Mouse (Mus musculus): ENCODE results near the gene Sh3gl2. TPM values are rescaled to one million over a fixed set of nuclear protein-coding genes. Genes with fewer than 3 reads are reported as not detected.

The Sh3gl2 gene
- polyA plus RNA-seq, 1 experiment = 18.6 TPM

DNA sequence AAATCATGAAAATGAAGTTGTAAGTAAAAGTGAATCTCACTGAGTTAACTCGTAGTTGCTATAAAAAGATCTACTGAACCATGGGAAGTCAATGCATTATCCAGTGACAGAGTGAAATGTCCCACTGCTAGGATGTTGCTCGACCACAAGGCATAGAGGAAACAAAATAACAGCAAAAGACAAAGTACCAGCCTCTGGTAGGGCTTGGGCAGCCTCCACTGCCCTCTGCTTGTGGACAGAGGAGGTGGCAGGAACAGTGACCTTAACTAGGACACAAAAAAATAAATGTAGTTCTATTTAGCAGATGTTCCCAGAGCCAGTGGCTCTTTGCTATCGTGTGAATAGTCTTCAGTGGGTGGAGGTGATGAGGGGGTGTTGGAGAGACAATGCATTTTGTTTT is 68.5 kb downstream of the Sh3gl2 start:
- no peaks in the 10 kb centered on the region; the same call in 1 of the 2 replicates for H3K9me3 ChIP-seq (replicated peaks; ENCODE audit: control insufficient read depth, insufficient read depth, low read length, poor library complexity, severe bottlenecking)
- H3K36me3 ChIP-seq (ENCODE audit: control insufficient read depth, insufficient read depth, low read length, poor library complexity, severe bottlenecking) = no peaks in the 10 kb centered on the region
- H3K4me1 ChIP-seq (ENCODE audit: control insufficient read depth, insufficient read depth, low read length) = no peaks in the 10 kb centered on the region
- no peak overlapping the region for H3K27ac ChIP-seq (ENCODE audit: insufficient read depth, low read length)
- H3K9ac ChIP-seq (ENCODE audit: low read depth, poor library complexity, severe bottlenecking) = no peak overlapping the region
- TF ChIP-seq CTCF (IDR thresholded peaks at IDR 0.05; ENCODE audit: low read depth, low read length) (no peak), EP300 (IDR thresholded peaks at IDR 0.05; ENCODE audit: insufficient read depth, low read depth, low read length) (no peak), POLR2A (IDR thresholded peaks at IDR 0.05; ENCODE audit: insufficient read depth, low read length) (no peak)
- no peak overlapping the region for H3K4me3 ChIP-seq (ENCODE audit: low read depth, low read length)
- H3K27me3 ChIP-seq (ENCODE audit: control insufficient read depth, insufficient read depth, low read length, poor library complexity, severe bottlenecking) = no peaks in the 10 kb centered on the region

DNA sequence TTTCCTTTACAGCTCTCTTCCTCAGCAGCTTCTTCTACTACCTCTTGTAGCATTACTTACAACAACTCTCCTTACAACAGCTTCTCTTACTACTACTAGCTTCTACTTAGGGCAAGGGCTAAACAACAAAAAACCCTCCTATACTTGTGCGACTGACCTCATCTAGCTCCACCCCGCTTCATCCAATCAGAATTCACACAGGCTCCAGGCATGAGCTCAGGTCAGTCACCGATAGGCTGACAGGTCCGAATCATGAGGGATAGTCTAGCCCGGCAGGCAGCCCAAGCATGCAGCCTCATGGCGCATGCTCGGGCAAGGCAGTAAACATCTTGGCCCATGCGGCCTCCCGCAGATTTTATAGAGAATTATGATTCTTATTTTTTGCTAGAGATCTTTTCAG is 78.2 kb downstream of the Sh3gl2 start:
- Histone ChIP-seq H3K9me3 (replicated peaks; ENCODE audit: control insufficient read depth, insufficient read depth, low read length, poor library complexity, severe bottlenecking) (no peaks in the 10 kb centered on the region), H3K4me3 (ENCODE audit: low read depth, low read length) (no peak overlapping the region), H3K4me1 (ENCODE audit: control insufficient read depth, insufficient read depth, low read length) (no peaks in the 10 kb centered on the region), H3K9ac (ENCODE audit: low read depth, poor library complexity, severe bottlenecking) (peak overlapping the region; percentile 67), H3K27me3 (ENCODE audit: control insufficient read depth, insufficient read depth, low read length, poor library complexity, severe bottlenecking) (no peaks in the 10 kb centered on the region), H3K27ac (ENCODE audit: insufficient read depth, low read length) (peak overlapping the region; percentile 49; the same call in 1 of the 2 replicates), H3K36me3 (ENCODE audit: control insufficient read depth, insufficient read depth, low read length, poor library complexity, severe bottlenecking) (no peaks in the 10 kb centered on the region)
- TF ChIP-seq POLR2A (IDR thresholded peaks at IDR 0.05; ENCODE audit: insufficient read depth, low read length) (no peak), CTCF (IDR thresholded peaks at IDR 0.05; ENCODE audit: low read depth, low read length) (no peak), EP300 (IDR thresholded peaks at IDR 0.05; ENCODE audit: insufficient read depth, low read depth, low read length) (0 out of 2 replicates have a peak, but pooled peaks have one; percentile 15)

DNA sequence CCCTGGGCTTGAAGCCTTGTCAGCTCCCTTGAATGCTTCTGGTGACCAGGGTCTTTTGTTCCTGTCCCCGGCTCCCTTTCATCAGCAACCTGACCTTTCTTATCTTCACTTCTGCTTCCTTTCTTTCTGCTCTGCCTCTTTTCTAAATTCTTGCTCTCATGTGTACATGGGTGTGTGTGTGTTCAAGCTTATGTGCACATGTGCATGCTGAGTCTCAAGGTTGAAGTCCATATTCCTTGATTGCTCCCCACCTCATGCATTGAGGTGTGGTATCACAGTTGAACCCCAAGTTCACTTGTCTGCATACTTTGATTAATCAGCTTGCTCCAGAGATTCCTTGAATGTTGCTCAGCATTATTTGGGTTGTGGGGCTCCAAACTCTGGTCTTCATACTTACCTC is 85.1 kb downstream of the Sh3gl2 start:
- Histone ChIP-seq H3K36me3 (ENCODE audit: control insufficient read depth, insufficient read depth, low read length, poor library complexity, severe bottlenecking) (no peaks in the 10 kb centered on the region), H3K27ac (ENCODE audit: insufficient read depth, low read length) (peak overlapping the region; percentile 83; the same call in 1 of the 2 replicates), H3K9me3 (replicated peaks; ENCODE audit: control insufficient read depth, insufficient read depth, low read length, poor library complexity, severe bottlenecking) (no peaks in the 10 kb centered on the region), H3K9ac (ENCODE audit: low read depth, poor library complexity, severe bottlenecking) (no peak overlapping the region), H3K27me3 (ENCODE audit: control insufficient read depth, insufficient read depth, low read length, poor library complexity, severe bottlenecking) (no peaks in the 10 kb centered on the region), H3K4me1 (ENCODE audit: control insufficient read depth, insufficient read depth, low read length) (peaks cover 2% of the 10 kb centered on the region), H3K4me3 (ENCODE audit: low read depth, low read length) (no peak overlapping the region)
- TF ChIP-seq CTCF (IDR thresholded peaks at IDR 0.05; ENCODE audit: low read depth, low read length) (no peak), POLR2A (IDR thresholded peaks at IDR 0.05; ENCODE audit: insufficient read depth, low read length) (no peak), EP300 (IDR thresholded peaks at IDR 0.05; ENCODE audit: insufficient read depth, low read depth, low read length) (no peak)

DNA sequence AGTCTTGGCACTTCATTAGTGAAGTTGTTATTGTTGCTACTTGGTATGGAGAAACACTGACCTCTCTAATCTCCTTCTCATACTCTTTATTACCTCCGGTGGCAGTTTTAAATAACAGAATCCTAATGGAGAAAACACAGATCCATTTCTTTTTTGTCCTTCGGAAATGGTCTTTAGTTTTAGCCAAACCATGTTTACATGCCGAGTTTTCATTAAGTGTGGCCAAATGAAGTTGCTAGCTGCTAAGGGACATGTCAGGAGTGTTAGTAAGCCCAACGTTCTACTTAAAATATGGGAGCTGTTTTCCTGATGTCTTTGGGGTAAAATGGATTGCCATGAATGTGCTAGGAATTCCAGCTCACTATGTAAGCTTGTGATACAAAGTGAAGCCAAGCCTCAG is 86.4 kb downstream of the Sh3gl2 start:
- H3K27ac ChIP-seq (ENCODE audit: insufficient read depth, low read length) = no peak overlapping the region
- no peaks in the 10 kb centered on the region for H3K36me3 ChIP-seq (ENCODE audit: control insufficient read depth, insufficient read depth, low read length, poor library complexity, severe bottlenecking)
- no peak overlapping the region for H3K4me3 ChIP-seq (ENCODE audit: low read depth, low read length)
- peaks cover 2% of the 10 kb centered on the region for H3K4me1 ChIP-seq (ENCODE audit: control insufficient read depth, insufficient read depth, low read length)
- H3K9me3 ChIP-seq (replicated peaks; ENCODE audit: control insufficient read depth, insufficient read depth, low read length, poor library complexity, severe bottlenecking) = no peaks in the 10 kb centered on the region
- no peak for TF ChIP-seq CTCF (IDR thresholded peaks at IDR 0.05; ENCODE audit: low read depth, low read length)
- TF ChIP-seq POLR2A (IDR thresholded peaks at IDR 0.05; ENCODE audit: insufficient read depth, low read length) = no peak
- no peak for TF ChIP-seq EP300 (IDR thresholded peaks at IDR 0.05; ENCODE audit: insufficient read depth, low read depth, low read length)
- no peaks in the 10 kb centered on the region for H3K27me3 ChIP-seq (ENCODE audit: control insufficient read depth, insufficient read depth, low read length, poor library complexity, severe bottlenecking)
- H3K9ac ChIP-seq (ENCODE audit: low read depth, poor library complexity, severe bottlenecking) = no peak overlapping the region

- Histone ChIP-seq H3K4me3 (ENCODE audit: low read depth, low read length) (no peak overlapping the region), H3K9ac (ENCODE audit: low read depth, poor library complexity, severe bottlenecking) (no peak overlapping the region), H3K36me3 (ENCODE audit: control insufficient read depth, insufficient read depth, low read length, poor library complexity, severe bottlenecking) (no peaks in the 10 kb centered on the region), H3K27me3 (ENCODE audit: control insufficient read depth, insufficient read depth, low read length, poor library complexity, severe bottlenecking) (no peaks in the 10 kb centered on the region), H3K27ac (ENCODE audit: insufficient read depth, low read length) (no peak overlapping the region), H3K4me1 (ENCODE audit: control insufficient read depth, insufficient read depth, low read length) (peaks cover 2% of the 10 kb centered on the region), H3K9me3 (replicated peaks; ENCODE audit: control insufficient read depth, insufficient read depth, low read length, poor library complexity, severe bottlenecking) (no peaks in the 10 kb centered on the region)
- TF ChIP-seq EP300 (IDR thresholded peaks at IDR 0.05; ENCODE audit: insufficient read depth, low read depth, low read length) (no peak), CTCF (IDR thresholded peaks at IDR 0.05; ENCODE audit: low read depth, low read length) (no peak), POLR2A (IDR thresholded peaks at IDR 0.05; ENCODE audit: insufficient read depth, low read length) (no peak)
Measured at GRCm38 (mm10) chr4:85293368-85293767, 88.4 kb downstream of the Sh3gl2 start.

DNA sequence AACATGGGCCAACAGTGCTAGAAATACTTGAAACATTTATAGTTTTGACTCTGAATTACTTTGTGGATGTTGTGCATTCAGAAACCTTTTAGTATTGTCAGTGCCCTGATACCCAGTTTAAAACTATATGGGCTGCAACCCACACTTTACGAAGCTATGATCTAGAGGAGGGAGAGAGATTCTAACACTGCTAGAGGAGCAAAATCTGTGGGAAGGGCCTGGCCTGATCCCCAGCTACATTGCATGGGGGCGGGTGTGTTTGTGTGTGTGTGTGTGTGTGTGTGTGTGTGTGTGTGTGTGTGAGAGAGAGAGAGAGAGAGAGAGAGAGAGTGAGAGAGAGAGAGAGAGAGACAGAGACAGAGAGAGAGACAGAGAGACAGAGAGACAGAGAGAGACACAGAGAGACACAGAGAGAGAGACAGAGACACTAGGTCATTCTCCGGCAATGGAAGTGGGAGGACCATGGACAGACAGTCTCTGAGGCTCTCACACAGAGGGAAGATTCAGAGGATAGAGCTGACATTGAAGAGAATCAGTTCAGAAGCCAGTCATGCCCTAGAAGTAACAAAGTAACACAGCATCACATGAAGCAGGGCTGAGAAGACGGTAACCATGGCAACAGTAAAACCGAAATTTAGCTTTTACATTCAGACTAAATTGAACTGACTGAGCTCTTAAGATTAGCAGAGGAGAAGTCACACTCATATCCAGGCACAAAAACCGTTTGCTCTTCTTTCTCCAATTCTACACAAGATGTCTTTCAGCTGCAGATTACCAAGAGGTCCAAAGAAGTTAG is 95.9 kb downstream of the Sh3gl2 start:
- Histone ChIP-seq H3K27ac (ENCODE audit: insufficient read depth, low read length) (no peak overlapping the region), H3K4me1 (ENCODE audit: control insufficient read depth, insufficient read depth, low read length) (no peaks in the 10 kb centered on the region), H3K27me3 (ENCODE audit: control insufficient read depth, insufficient read depth, low read length, poor library complexity, severe bottlenecking) (no peaks in the 10 kb centered on the region), H3K36me3 (ENCODE audit: control insufficient read depth, insufficient read depth, low read length, poor library complexity, severe bottlenecking) (no peaks in the 10 kb centered on the region), H3K4me3 (ENCODE audit: low read depth, low read length) (no peak overlapping the region), H3K9ac (ENCODE audit: low read depth, poor library complexity, severe bottlenecking) (no peak overlapping the region), H3K9me3 (replicated peaks; ENCODE audit: control insufficient read depth, insufficient read depth, low read length, poor library complexity, severe bottlenecking) (no peaks in the 10 kb centered on the region)
- TF ChIP-seq EP300 (IDR thresholded peaks at IDR 0.05; ENCODE audit: insufficient read depth, low read depth, low read length) (no peak), POLR2A (IDR thresholded peaks at IDR 0.05; ENCODE audit: insufficient read depth, low read length) (no peak)
